Mouse (Mus musculus) NIH3T3 (cell line): ENCODE data around the gene Lhx1.
A peak's percentile ranks its signal among the peaks of the same experiment; 100 is the strongest.

ENCODE experiments used
- DNase-seq: peaks from one replicate; pipeline ENCODE4 v3.0.0-alpha.2; 2012; ENCODE audit warnings: low read depth

Lhx1 gene

DNA sequence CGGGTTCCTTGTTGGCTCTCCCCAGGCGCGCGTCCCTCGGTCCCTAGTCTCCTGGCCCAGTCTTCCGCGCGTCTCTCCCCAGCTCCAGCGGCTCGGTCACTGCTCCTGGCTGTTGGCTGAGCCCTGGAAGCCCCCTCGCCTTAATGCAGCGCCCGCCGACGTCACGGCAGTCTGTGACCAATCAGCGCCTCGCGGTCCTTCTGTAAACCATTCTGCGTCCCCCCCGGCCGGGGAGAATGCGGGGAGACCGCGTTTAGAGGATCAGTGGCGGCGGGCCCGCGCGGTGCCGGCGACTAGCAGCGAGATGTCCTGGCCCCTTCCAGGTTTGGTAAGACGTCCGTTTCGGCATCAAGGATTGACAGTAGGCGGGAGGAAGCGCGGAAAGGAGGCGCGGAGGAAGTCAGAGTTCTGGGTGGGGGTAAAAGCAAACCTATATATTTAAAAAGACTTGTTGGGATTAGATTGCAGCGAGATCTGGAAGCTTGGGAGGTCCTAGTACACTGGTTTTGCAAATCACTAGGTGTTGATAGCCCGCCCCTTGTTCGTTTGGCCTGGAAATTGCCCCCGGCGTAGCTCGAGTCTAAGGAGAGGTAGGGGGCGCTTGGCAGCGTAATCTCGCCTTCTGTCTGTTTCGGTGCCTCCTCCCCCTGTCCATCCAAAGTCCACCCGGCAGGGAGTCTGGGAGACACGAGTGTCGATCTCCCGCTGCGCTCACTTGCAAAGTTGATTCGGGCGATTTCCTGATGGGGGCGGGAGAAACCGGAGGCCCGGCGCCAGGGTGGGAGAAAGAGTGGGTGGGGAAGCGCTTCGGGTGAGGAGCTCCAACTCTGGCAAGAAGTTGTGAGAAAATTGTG is at the start of gene Lhx1:
Gene Lhx1 (minus strand): TSS at position 115 of the 854 bp plus-strand sequence.
- DNase-seq: no peak

DNA sequence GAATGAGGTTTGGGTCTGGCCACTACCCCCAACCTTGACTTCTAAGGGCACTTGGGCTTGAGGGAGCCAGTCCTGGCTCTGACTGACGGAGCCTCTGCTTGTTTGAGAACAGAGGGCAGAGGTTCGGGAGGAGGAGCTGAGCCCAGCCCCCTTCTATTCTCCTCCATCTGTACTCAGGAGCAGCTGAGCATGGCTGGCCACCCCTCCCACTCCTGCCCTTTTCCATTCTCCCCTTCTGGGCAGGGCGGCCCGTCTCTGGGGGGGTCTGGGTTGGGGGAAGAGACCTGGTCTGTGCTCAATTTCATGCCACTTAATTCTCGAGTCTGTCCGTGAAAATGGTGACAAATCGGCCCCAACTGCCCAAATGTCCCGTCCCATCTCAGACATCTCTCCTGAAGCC is 49.5 kb upstream of the Lhx1 start:
- no peak for DNase-seq

- no peak for DNase-seq
These were observed 48.3 kb upstream of the Lhx1 start for GRCm38 (mm10) chr11:84573637-84574036.

- DNase-seq: no peak
These were observed 45.5 kb upstream of the Lhx1 start for GRCm38 (mm10) chr11:84570812-84571211.

DNA sequence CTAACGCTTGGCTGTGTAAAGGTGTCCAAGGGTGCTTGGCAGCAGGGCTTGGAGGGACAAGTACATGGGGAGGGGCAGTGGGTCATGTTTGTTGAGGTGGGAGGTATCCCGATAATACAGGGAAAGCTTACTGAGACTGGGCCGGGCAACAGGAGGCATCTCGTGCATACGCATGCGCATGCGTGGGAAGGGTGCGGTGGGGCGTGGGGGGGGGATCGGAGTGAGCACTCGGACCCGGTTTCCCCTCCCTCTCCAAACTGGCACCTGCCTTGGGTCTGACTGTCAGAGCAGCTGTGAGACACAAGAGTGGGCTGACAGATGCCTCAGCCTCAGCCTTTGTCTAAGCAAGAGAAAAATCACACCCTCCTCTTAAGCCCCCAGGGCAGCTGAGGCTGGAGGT is 45.1 kb upstream of the Lhx1 start:
- no peak for DNase-seq

GRCm38 (mm10) chr11:84569052-84569751 is 43.9 kb upstream of the Lhx1 start:
- DNase-seq: no peak

DNA sequence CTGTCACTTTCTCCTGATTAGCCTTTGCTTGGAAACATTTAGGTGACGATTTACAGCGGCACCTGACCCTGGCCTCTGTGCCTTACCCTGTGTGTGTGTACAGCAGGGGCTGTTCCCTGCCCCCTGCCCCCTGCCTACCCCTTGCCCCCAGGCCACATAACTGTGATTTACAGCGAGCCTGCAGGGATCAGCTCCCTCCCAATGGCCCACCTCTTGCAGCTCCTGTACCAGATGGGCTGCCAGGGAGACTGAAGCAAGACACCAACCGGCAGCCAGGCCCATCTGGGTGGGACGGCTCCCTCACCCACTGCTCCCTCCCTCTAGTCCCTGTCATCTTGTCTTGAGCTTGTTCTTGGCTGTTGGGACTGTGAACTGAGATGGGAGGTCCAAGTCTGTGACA is 43.1 kb upstream of the Lhx1 start:
- no peak for DNase-seq

- DNase-seq: no peak
These were observed 41.4 kb upstream of the Lhx1 start for GRCm38 (mm10) chr11:84566691-84567090.

- no peak for DNase-seq
These were observed 39.9 kb upstream of the Lhx1 start for GRCm38 (mm10) chr11:84565224-84565623.

- no peak for DNase-seq
These were observed 38.0 kb upstream of the Lhx1 start for GRCm38 (mm10) chr11:84563360-84563759.

DNA sequence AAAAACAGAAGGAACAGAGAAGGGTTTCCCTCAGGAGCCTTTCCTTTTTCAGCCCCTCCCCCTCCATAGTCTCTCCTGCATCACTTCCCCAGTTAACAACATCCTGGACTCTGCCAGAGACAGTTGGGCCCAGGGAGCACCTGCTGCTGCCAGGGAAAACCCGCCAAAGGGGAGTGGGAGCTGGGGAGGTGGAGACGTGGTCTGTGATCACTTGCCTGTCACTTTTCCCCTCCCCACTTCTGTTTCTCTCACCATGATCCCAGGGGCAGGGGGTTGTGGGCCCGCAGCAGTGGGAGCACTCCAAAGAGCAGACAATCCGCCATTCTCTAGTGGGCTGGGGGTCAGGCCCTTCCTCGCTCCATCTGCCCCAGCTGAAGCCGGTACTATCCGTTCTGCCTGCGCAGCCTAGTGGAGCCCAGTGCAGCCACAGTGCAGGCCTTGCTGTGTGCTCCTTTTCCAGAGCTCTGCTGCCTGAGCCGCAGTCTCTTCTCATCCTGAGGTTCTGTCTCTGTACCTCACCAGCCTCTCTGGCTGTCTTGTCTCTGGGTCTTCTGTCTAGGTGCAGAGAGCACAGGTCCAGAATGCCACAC is 37.5 kb upstream of the Lhx1 start:
- DNase-seq: no peak

GRCm38 (mm10) chr11:84561546-84561945 is 36.2 kb upstream of the Lhx1 start:
- peak; percentile 17 for DNase-seq

DNA sequence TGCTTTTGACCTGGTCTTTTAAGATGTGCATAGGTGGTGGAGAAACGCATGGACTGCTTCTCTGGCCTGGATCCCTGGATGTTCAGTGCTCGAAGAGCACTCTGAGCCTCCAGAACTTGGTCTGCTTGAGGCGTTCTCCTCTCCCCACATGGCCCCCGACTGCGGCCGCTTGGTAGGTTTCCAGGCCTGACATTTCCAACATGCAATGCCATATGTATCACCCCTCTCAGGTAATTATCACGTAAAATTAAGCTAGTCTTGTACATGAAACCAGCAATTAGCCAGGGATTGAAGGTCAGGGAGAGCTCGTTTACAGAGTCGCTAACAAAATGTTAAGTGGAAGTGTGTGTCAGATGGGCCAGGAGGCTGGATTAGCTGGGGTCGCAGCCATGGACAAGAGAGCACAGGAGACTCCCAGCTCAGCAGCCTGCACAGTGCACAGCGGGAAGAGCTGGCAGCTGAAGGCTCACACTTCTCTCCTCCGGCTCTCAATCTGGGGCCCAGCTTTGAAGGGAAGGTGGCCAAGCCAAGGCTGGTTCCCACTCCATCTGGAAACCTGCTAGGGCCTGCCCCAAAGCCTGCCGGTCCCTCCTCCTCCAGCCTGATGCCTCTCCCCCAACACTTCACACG is 28.6 kb upstream of the Lhx1 start:
- no peak for DNase-seq

DNA sequence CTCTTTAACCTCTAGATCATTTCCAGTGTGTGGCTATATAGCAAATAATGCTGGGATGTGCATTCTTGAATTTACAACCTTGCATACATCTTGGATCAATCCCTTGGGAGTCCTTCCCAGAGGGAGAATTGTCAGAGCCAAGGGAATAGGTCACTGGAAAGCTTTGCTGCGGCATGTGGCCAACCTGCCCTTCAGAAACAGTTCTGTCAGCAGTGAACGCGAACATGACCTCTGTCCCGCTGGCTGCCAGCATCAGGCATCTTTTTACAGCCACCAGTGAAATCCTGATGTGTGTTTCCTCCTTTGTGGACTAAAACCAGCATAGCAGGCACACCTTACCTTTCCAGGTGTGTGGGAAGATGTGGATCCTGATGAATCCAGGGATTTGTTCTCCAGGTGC is 26.0 kb upstream of the Lhx1 start:
- no peak for DNase-seq

DNA sequence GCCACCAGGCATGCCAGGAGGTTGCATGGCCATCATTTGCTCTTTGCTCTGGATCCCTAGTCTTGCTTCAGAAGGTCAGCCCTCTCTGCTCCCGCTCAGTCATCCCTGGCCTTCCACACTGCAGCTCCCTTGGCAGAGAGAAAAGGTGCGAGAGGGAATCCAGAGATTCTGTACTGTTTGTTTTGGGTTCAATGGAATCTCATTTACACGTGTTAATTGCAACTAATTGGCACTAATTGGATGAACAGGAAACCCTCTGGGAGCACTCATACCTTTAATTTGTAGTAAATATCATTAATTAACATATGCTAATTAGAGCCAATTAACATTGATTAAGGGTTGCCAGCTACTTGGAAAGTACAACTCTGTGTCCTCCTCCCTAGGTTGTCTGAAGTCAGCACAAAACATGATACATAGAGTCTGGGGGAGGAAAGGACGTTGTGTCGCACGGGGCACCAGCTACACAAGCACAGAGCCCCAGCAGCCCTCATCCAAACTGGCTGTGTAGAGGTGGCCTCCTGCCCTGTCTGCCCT is 24.0 kb upstream of the Lhx1 start:
- no peak for DNase-seq

DNA sequence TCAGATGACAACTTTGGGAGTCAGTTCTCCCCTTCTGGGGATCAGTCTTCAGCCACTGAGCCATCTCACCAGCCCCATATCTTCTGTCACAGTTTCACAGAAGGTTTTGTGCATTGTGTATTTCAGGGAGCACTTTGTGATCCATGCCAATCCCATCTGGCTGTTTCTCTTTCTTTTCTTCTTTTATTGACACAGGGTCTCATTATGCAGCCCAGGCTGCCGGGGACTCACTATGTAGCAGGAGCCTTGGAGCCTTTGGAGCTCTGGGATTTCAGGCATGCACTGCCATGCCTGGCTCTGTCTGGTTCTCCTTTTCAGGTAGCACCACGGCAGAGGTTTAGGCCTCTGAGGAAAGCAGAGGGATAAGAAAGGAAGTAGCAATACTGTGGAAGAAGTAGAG is 23.0 kb upstream of the Lhx1 start:
- no peak for DNase-seq

DNA sequence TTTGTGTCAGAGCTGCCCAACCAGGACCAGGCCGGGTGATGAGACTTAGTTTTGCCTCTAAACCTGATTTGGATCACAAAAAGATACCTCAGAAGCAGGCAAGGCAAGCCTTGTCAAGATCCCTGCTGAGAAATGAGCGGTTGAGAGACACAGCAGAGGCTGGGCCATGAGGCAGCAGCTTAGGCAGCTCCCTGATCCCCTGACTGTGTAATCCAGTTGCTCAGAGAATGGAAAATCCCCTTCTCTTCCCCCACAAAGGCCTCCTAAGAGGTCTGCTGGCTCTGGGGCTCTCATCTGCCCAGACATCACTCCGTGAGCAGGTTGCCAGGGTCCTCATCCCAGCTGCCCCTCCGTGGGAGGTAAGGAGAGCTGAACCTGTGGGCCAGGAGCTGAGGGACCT is 14.6 kb upstream of the Lhx1 start:
- no peak for DNase-seq

- peak; percentile 62 for DNase-seq
These were observed 4.7 kb upstream of the Lhx1 start for GRCm38 (mm10) chr11:84529797-84530703.

- no peak for DNase-seq
These were observed 3.9 kb upstream of the Lhx1 start for GRCm38 (mm10) chr11:84529143-84529755.

DNA sequence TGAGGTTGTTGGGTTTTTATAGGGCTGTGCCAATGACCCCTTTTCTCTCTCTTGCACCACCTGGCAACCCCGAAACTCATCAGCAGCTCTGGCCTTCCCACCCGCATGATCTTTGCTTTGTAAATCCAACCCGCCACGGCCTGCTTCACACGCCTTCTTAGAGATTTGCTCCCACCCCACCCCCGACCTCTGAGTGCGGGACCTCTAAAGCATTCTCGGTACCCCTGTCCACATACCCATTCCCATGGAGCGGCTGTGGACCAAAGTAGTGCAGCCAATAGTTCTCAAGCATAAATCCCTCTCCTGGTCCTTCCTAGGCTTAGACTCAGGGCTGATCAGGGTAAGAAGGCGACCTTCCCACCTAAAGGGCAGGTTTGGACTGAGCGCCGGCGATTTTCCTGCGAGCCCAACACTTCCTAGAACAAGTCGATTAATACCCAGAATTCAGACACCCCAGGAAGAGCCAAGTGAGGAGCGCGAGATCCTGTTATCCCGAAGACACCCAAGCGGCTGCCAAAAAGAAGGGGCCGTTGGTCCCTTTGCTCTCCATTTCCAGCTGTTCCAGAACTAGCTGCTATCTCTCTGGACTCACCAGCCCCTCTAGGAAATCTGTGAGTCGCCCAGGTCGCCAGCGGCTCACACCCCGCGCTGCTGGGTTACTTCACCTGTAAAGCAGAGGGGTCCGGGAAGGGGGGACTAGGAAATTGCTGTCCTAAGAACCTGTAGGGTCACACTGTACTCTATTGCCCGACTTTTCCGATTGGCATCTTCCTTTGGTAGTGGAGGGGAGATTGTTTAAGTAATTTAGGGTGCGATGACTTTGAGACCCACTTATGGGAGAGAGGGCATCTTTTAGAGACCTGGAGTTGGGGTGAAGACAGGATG is 1.9 kb upstream of the Lhx1 start:
- DNase-seq: no peak
